Mouse (Mus musculus): ENCODE results near the gene Prm1.

Gene Prm1

DNA sequence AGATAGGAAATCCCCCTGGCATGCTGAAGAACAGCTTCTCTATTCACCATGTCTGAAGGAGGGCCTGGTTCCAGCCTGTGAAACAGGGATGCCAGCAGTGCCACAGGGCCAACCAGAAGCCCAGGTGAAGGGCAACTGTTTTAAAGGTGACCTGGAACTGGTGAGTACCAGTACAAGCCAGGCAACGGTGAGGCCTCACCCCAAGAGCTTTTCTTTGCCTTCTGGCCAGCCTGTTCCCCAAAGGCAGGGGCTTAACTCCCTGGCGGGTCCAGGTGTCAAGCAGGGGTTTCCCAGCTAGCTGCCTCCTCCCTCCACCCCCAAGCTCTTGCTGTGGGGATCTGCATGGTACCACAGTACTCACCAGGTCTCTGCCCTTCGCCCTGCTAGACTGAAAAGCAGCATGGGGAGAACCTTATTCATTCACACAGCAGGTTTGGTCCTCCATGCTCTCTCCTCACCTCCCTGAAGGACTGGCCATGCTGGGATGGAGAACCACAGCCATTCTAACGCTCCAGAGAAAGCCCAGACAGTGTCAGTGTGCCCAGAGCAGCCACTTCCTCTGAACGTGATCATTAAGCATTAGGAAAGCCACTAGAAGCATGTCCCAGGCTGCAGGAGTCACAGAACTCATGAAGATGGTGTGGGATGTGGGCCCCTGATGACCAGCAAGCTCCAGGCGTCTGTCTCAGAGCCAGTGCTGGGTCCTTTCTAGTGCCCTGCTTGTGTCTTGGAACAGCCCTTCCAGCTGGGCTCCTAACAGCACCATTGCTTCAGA is 23.1 kb downstream of the Prm1 start:
- DNase-seq (ENCODE audit: low spot score) = no peak

DNA sequence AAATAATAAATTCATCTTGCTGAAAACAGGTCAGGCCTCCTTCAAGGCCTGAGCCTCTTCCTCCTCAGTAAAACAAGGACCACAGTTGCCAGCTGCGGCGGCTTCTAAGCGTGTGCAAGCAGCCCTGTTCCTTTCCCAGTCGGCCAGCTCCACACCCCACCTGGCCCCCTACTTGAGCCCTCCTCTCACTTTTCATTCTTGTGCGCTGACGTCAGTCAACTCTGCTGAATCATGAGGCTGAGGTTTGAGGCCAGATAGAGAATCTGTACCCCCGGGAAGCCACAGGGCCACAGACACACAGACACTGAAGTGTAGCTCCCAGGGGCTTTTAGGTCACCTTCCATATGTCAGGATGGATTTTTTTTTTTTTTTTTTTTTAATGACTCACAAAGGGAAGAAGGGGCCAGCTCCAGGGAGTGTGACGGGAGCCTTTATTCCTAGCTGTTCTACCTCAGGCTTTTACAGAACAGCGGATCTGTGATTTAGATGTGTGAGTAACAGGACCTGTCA is 23.7 kb downstream of the Prm1 start:
- no peak for DNase-seq (ENCODE audit: low spot score)

DNA sequence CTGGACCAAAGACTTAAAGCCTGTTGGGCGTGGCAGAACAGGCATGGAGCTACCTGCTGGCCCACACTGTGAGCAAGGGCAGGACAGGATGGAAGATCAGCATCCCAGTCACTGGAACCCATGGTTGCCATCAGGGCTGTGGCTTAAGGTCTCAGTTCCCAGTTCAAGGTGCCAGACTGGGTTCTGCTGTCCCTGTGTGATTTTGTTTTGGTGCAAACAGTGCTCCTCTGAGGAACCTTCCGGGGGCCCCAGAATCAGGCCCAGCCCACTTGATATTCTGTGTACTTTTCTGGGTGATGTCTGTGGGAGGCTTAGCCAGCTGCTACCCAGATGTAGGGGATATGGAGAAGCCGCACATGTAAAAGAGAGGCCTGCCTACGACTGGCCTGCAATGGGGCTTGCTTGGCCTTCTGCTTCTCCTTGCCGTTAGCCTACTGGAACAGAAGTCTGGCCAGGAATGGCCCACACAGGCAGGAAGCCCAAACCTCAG is 25.0 kb downstream of the Prm1 start:
- no peak for DNase-seq (ENCODE audit: low spot score)

DNA sequence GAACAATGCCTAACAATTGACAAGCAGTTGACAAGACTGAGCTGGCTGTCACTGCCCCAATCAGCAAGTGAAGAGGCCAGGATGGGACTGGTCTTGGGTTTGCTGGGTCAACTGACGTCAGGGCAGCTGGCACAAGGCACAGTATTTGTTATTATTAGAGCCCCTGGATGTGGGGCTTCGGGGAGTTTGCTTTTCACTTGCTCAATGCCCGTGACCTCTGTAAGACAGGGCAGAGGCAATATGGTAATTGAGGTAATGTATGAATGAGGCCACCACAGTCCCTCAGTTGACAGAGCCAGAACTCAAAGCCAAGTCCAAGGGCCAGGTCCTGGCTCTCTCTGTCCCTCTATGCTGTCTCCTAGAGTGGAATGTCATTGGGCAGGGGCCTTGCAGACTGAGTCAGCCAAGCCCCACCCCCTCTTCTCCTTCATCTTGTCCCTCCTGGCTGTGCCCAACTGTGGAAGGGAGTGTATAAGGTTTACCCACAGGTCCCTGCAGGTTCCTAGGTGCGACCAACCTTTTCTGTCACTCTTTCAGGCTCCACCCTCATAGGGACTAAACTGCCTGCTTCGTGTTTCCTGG is 28.0 kb downstream of the Prm1 start:
- DNase-seq (ENCODE audit: low spot score) = no peak

DNA sequence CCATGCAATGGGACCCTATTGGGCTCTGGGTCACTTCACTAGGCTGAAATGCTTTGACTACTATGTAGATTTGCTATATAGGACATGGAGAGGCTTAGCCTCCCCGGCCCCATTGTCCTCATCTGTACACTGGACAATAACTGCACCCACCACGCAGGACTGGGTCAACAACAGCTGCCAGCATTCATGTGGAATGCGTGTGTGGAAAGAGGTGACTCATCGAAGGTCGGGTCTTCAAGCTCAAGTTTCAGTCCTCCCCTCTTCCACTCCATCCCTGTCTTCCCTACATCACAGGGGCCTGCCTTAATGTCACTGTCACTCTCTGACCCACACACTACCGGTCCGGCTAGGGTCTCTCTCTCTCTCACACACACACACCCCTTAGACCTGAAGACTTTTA is 29.3 kb downstream of the Prm1 start:
- no peak for DNase-seq (ENCODE audit: low spot score)

DNA sequence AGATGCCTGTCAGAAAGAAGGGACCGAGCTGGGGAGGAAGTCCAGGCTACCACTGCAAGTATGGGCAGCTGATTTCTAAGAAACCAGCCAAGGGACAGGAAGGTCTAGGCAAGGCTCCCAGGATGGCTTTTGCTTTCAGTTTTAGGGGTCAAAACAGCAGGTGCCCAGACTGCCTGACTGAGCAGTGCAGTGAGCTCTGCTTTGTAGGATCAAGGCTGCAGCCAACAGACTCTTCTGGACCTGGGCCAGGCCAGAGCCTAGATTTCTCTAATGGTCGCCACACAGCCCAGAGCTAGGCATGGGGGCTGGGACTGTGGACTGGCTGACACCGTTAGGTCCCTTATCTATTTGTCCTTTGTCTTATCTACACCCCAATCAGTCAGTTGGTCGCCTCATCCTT is 30.9 kb downstream of the Prm1 start:
- no peak for DNase-seq (ENCODE audit: low spot score)

DNA sequence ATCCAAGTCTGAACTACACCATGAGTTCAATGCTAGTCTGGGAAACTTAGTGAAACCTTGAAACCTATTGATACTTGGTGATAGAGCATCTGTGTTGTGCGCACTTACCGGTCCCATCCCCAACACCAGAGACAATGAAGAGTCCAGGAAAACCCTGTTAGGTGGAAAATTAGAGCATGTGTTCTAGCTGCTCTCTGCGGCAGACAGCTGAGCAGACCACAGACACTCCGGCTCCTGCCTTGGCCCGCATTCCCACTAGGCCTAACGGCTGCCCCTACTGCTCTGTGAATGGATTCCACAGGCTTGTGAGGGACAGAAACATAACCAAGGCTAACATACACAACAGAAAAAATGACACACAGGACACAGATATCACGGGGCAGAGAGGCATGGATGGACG is 32.1 kb downstream of the Prm1 start:
- DNase-seq (ENCODE audit: low spot score) = no peak

DNA sequence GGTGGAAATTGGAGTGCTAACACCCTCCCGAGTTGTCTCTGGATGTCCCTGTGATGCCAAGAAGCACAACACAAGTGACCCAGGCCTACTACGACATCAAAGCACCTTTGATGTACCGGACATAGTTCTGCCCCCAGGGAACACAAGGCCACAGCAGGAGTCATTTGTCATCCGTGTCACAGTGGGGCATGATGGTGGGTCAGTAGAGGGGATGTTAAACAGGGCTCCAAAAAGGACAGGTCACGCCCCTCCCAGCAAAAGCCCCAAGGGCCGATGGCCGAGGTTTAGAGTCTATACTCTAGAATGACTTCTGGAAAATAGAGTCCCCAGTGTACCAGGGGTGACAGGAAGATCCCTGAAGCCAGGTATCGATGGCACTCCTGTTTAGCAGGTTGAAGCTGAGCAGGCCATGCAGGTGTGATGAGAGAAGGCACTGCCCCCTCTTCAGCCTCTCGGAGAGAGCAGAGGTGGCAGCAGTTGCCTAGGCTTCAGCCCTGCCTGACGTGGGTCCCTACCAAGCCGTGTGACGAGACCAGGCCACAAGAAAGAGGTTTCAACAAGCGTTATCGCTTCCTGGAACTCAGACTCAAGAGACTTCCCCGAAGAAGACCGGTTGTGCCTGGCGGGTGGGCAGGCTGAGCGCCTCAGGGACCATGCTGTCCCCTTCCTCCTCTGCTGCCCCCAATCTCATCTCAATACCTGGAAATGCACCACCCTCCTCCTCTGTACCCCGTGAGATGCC is 33.7 kb downstream of the Prm1 start:
- no peak for DNase-seq (ENCODE audit: low spot score)

DNA sequence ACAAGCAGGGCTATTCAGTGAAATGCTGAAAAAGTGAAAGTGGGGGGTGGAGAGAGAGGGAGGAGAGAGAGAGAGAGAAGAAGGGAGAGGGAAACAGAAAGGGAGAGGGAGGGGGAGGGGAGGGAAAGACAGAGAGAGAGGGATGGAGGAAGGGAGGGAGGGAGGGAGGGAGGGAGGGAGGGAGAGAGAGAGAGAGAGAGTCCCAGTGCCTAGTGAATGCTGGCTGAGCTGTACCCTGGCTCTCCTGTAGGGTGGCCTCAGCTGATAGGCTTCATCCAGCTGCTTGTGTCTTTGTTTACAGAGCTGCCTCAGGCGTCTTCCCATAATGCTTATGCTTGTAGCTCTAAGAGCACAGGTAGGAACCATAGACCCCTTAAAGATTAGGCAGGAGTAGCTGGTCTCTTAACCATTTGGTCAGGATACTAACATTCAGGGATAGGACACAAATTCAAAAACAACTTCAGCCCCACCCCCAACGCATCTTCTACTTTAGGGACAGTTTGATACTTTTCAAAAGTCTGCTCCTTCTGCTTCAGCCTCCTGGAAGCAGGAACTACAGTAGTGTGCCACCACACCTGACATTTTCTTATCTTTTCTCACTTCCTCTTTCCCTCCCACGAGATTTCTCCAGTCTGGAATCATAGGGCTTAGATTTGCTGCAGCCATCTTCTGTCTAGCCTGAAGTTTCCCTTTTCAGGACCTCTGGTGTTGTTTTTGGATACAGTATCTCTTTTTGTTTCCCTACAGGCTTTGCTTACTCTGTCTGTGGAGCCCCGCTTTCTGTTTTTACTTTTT is 34.9 kb downstream of the Prm1 start:
- DNase-seq (ENCODE audit: low spot score) = no peak

DNA sequence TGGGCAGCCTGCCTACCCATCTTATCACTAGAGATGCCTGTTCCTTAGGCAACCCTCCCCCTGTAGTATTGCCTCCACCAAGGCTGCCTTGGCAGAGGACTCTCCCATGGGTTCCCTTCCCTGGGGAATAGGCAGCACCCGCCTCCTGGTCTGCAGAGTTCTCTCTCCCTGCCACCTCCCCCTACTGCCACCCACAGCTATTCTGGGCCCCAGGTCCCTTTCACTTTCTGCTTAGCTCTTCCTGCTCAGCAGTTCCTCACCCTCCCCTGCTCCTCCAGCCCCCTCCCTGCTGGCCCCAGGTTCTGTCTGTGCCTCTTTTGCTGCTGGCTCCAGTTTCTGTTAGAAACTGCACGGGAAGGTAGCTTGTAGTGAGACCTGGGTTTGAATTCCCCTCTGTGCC is 36.0 kb downstream of the Prm1 start:
- DNase-seq (ENCODE audit: low spot score) = no peak

DNA sequence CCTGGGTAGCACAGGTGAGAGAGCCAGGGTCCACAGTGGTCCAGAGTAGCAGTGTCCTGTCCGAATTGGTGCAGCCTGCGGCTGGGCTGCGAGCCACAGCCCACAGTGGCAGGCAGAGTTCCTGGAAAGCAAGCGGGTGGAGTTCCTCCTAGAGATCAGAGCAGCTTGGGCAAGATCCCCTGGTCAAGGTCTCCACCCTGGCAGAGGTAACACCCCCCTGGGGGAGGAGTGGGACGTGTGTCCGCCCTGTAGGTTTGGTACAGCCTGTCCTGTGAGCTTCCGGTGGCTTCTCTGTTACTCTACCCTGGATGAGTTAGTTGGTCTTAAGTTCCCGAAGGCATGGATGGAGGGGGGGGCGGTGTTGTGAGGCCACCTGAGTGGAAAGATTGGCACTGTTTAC is 36.8 kb downstream of the Prm1 start:
- no peak for DNase-seq (ENCODE audit: low spot score)

DNA sequence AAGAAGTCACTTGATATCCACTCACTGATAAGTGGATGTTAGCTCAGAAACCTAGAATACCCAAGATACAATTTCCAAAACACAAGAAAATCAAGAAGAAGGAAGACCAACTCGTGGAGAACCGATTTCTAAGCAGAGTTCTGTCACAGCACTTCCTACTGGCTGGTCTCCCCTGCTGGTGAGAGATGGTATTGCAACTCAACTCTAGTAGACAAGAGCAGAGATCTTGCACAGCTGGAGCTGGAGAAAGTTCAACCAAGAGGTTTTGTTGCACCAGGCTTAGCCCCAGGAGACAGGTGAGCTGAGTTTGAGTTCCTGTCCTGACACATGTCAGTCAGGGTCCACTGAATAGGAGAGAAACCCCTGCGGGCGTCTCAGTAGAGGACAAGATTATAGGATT is 38.5 kb downstream of the Prm1 start:
- peak; percentile 75 for DNase-seq (ENCODE audit: low spot score)

DNA sequence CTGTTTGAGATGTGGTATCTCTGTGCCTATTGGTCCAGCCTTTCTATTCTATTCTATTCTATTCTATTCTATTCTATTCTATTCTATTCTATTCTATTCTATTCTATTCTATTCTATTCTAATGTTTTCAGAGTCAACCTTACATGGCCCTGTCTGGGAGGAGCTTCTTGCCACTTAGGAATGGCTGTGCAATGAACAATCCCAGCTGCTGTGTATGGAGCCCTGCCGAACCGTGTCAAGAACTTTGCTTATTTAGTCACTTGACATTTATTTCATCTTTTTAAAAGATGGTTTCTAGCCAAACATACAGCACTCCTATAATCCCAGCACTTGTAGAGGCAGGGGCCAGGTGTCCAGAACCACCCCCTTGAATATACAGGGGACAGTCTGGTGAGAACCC is 41.3 kb downstream of the Prm1 start:
- no peak for DNase-seq (ENCODE audit: low spot score)

DNA sequence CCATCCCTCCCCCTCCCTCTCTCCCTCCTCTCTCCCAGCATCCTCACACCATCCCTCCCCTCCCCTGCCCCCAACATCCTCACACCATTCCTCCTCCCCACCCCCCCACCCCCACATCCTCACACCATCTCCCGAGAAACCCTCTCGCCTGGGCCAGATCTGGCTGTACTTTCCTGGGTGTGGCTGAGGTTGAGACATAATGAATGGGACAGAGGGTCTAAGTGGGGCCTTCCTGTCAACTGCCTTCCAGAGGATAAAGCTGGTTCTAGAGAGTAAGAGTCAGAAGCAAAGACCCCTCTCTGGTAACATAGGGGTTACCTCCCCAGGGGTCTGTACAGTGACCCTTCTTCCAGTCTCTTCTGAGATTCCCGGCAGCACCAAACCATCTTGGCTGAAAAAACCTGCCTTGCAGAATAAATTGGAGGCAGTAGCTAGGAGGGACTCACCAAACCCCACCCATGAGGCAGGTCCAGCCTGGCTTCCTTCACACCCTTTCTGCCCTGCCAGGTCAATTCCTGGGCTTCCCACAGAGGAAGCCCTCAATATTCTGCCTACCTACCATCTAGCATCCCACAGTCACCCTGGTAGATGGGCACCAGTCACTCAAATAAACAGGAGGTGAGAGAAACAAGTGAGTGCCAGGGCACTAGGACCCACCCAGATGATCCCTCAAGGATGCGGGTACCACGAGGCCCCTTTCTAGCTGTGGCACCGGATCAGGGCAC is 41.9 kb downstream of the Prm1 start:
- no peak for DNase-seq (ENCODE audit: low spot score)

DNA sequence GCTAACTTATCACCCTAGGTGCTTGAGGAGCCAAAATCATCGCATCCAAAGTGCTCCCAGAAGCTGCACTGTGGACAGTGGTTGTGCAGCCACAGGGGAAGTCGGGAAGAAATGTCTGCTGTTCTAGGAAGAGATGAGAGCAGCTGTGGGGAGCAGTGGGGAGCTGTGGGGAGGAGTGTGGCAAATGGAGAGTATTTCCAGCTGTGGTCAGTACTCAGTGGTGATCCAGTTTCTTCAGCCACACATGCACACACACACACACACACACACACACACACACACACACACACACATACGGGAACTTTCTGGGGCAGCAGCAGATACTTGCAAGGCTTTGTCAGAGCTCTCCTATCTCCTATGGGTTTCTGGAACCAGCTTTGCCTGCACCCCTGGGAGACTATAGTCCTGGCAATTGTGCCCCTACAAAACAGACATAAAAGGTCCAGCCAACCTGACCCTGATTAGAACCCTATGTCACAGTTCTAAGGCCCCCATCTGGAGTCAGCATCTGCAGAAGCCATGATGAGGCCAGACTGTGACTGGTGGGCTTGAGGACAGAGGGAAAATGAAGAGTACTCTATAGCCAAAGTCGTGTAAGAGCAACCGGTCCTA is 43.0 kb downstream of the Prm1 start:
- DNase-seq (ENCODE audit: low spot score) = no peak

DNA sequence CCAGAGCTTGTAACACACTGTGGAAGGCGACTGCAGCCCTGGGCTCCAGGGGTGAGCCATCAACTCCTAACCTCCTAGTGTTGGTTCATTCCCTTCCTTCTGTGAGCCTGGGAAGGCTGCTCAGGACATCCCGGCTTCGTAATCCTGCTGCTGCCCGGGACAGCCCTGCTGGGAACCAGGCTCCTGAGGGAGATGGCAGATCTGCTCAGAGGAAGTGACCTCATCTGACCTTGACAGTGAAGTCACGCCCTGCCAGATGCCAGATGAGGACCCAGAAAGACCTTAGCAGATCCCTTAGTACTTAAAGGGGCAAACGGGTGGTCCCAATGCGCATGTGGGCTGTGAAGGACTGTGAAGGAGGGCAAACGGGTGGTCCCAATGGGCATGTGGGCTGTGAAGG is 44.5 kb downstream of the Prm1 start:
- no peak for DNase-seq (ENCODE audit: low spot score)

DNA sequence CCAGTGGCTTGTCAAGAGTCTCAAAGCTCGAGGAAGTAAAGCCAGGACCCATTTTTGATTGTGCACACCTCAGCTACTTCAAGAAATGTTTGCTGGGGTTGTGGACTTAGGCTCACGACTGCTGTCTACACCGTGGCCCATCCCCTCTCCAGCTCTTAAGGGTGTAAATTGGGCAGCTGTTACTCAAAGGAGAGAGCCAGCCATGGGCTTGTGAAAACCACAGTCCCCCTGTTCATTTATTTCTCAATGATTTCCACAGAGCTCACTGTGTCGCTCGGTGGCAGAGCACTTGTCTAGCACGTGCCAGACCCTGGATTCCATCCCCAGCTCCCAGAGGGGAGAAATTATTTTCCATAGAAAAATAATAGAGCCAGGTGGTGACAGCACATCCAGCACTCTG is 49.5 kb downstream of the Prm1 start:
- no peak for DNase-seq (ENCODE audit: low spot score)

DNA sequence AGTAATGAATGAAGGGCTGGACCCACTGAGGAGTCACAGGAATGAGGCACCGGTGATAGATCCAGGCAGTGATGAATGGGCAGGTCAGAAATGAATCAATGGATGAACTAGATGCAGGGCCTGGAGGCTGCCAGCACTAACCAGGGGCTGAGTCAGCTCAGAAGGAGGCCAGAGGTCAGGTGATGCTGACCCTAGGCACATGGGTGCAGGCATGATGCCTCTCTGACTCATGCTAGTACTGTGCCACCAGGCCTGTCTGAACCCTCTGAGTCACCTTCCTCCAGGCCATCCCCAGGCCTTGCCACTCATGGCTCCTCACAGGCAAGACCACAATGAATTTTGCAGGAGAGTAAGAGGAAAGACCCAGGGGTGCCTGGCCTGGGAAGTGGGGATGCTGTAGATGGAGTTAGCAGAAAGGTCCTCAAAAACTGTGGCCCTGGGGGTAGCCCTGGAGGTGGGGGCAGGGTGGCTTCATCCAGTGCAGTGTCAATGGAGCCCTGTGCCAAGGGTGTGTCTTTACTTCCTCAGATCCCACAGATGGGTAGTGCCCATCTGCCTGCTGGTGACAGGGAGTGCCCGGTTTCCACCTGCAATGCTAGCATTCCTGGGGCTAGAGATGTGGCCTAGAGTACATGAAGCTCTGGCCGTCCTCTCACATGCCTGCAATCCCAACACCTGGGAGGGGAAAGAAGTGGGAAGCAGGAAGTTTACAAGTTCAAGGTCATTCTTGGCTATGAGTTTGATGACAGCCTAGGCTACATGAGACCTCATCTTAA is 50.9 kb downstream of the Prm1 start:
- DNase-seq (ENCODE audit: low spot score) = no peak

DNA sequence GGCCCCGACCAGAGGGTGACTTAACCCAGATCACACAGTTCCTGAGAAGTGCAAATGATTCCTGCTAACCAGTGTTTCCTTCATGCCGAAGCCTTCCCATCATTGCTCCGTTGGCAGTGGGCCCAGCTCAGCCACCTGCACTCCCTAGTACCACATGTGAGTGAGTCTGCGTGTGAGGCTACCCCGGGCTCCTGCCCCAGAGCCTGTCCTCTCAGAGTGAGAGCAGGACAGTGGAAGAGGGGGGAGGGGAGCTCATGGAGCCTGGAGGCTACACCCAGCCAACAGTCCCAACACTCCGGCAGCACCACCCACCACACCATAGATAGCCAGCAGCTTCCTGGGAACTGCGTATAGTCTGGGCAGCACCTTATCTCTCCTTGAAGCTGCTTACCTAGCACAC is 55.8 kb downstream of the Prm1 start:
- DNase-seq (ENCODE audit: low spot score) = no peak

DNA sequence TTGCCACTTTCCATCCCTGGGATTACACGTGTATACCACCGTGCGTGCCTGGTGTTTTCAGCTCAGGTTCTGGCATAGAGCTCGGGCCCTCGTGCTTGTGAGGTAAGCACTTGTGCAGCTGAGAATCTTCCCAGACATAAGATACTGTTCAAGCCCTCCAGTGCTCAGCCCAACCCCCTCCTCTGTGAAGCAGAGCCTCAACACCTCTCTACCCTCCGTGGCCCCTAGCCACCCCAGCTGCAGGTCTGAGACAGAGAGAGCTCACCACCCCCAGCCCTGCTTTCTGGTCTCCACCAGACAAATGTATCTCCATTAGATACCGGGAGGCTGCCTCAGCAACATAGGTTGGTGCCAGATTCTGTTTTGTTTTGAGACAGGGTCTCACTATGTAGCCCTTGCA is 56.4 kb downstream of the Prm1 start:
- no peak for DNase-seq (ENCODE audit: low spot score)
